Mouse (Mus musculus) E14TG2a.4 (cell line): ENCODE measurements around the gene Zkscan16.

ENCODE experiments used
- CTCF ChIP-seq: conservative IDR thresholded peaks from 2 replicates; pipeline ENCODE4 v1.5.1; 2014; ENCODE audit warnings: low read length
- NANOG ChIP-seq: IDR thresholded peaks from 2 replicates; pipeline ENCODE4 v1.6.1; 2014; ENCODE audit warnings: borderline replicate concordance, low read length, mixed read lengths

GRCm38 (mm10) chr4:58927661-58928060 is 15.8 kb upstream of the Zkscan16 start:
- TF ChIP-seq NANOG: no peak
- peak; percentile 94 for TF ChIP-seq CTCF
